Mouse (Mus musculus): ENCODE measurements around the gene Akt2. TPM values are rescaled to one million over a fixed set of nuclear protein-coding genes. Genes with fewer than 3 reads are reported as not detected.

The Akt2 gene
- total and polyA plus RNA-seq, 2 experiments from 2014 or later, result 38.1 to 46.7 TPM

GRCm38 (mm10) chr7:27683218-27683617 lies 91.9 kb downstream of the Akt2 start:
- TF ChIP-seq CTCF (IDR thresholded peaks at IDR 0.05), result no peak
- no peaks in the 10 kb centered on the region for H3K27me3 ChIP-seq (ENCODE audit: insufficient read depth, low read length)
- ATAC-seq (ENCODE audit: low FRiP score), result no peak

GRCm38 (mm10) chr7:27685220-27685619 lies 93.9 kb downstream of the Akt2 start:
- Histone ChIP-seq H3K4me3 (ENCODE audit: low read depth, low read length) (peak overlapping the region; percentile 27; the same call in 1 of the 2 replicates), H3K36me3 (ENCODE audit: insufficient read depth, low read length) (0 out of 2 replicates have a peak, but pooled peaks cover 3% of the 10 kb centered on the region), H3K27me3 (ENCODE audit: insufficient read depth, low read length) (no peaks in the 10 kb centered on the region), H3K27ac (ENCODE audit: low read depth, low read length) (peak overlapping the region; percentile 34; the same call in 1 of the 2 replicates), H3K4me1 (ENCODE audit: insufficient read depth, low read length) (peaks cover 4% of the 10 kb centered on the region; the same call in 1 of the 2 replicates), H3K4me2 (ENCODE audit: low read depth, low read length, poor library complexity, severe bottlenecking) (peak overlapping the region; percentile 35), H3K9me3 (ENCODE audit: low read length) (no peaks in the 10 kb centered on the region), H3K9ac (replicated peaks; ENCODE audit: low read length, poor library complexity, severe bottlenecking) (peak overlapping the region; percentile 55; the same call in 1 of the 2 replicates)
- no peak for DNase-seq (ENCODE audit: low spot score)
- TF ChIP-seq CTCF (IDR thresholded peaks at IDR 0.05), result no peak
- WGBS, result 37% methylated on average over 5 of the region's 5 CpGs
- ATAC-seq (ENCODE audit: low FRiP score), result no peak

More at GRCm38 (mm10) chr7:27683218-27683617, 91.9 kb downstream of the Akt2 start:
- Histone ChIP-seq H3K4me2 (ENCODE audit: low read depth, low read length, poor library complexity, severe bottlenecking) (no peak overlapping the region), H3K4me3 (ENCODE audit: low read depth, low read length) (no peak overlapping the region), H3K9me3 (ENCODE audit: low read length) (no peaks in the 10 kb centered on the region), H3K9ac (replicated peaks; ENCODE audit: low read length, poor library complexity, severe bottlenecking) (no peak overlapping the region), H3K4me1 (ENCODE audit: insufficient read depth, low read length) (peaks cover 2% of the 10 kb centered on the region; the same call in 1 of the 2 replicates), H3K27ac (ENCODE audit: low read depth, low read length) (no peak overlapping the region), H3K36me3 (ENCODE audit: insufficient read depth, low read length) (0 out of 2 replicates have a peak, but pooled peaks cover 3% of the 10 kb centered on the region)
- 75% methylated on average over 2 of the region's 2 CpGs for WGBS
- no peak for DNase-seq (ENCODE audit: low spot score)

- H3K9ac ChIP-seq (replicated peaks; ENCODE audit: low read length, poor library complexity, severe bottlenecking), result peak overlapping the region; percentile 55; the same call in 1 of the 2 replicates
- peak overlapping the region; percentile 27; the same call in 1 of the 2 replicates for H3K4me3 ChIP-seq (ENCODE audit: low read depth, low read length)
- peaks cover 4% of the 10 kb centered on the region; the same call in 1 of the 2 replicates for H3K4me1 ChIP-seq (ENCODE audit: insufficient read depth, low read length)
- peak overlapping the region; percentile 34; the same call in 1 of the 2 replicates for H3K27ac ChIP-seq (ENCODE audit: low read depth, low read length)
- H3K9me3 ChIP-seq (ENCODE audit: low read length), result no peaks in the 10 kb centered on the region
- no peaks in the 10 kb centered on the region for H3K27me3 ChIP-seq (ENCODE audit: insufficient read depth, low read length)
- ATAC-seq (ENCODE audit: low FRiP score) (no peak), DNase-seq (ENCODE audit: low spot score) (peak; percentile 67)
- 0% methylated on average over 6 of the region's 6 CpGs for WGBS
- H3K36me3 ChIP-seq (ENCODE audit: insufficient read depth, low read length), result 0 out of 2 replicates have a peak, but pooled peaks cover 3% of the 10 kb centered on the region
- peak; percentile 91 for TF ChIP-seq CTCF (IDR thresholded peaks at IDR 0.05)
- H3K4me2 ChIP-seq (ENCODE audit: low read depth, low read length, poor library complexity, severe bottlenecking), result peak overlapping the region; percentile 35
These were observed 94.3 kb downstream of the Akt2 start for GRCm38 (mm10) chr7:27685681-27686080.

GRCm38 (mm10) chr7:27687043-27687442 lies 95.7 kb downstream of the Akt2 start:
- no peak overlapping the region for H3K4me2 ChIP-seq (ENCODE audit: low read depth, low read length, poor library complexity, severe bottlenecking)
- ATAC-seq (ENCODE audit: low FRiP score), result no peak
- no peaks in the 10 kb centered on the region for H3K27me3 ChIP-seq (ENCODE audit: insufficient read depth, low read length)
- DNase-seq (ENCODE audit: low spot score), result no peak
- no peaks in the 10 kb centered on the region for H3K9me3 ChIP-seq (ENCODE audit: low read length)
- no peak overlapping the region for H3K4me3 ChIP-seq (ENCODE audit: low read depth, low read length)
- no peaks in the 10 kb centered on the region for H3K36me3 ChIP-seq (ENCODE audit: insufficient read depth, low read length)
- no peak overlapping the region for H3K9ac ChIP-seq (replicated peaks; ENCODE audit: low read length, poor library complexity, severe bottlenecking)
- no peak overlapping the region for H3K27ac ChIP-seq (ENCODE audit: low read depth, low read length)
- 72% methylated on average over 1 of the region's 1 CpGs for WGBS
- TF ChIP-seq CTCF (IDR thresholded peaks at IDR 0.05), result no peak
- H3K4me1 ChIP-seq (ENCODE audit: insufficient read depth, low read length), result peaks cover 4% of the 10 kb centered on the region; the same call in 1 of the 2 replicates

- WGBS, result 76% methylated on average over 3 of the region's 3 CpGs
- DNase-seq (ENCODE audit: low spot score) (no peak), ATAC-seq (ENCODE audit: low FRiP score) (no peak)
- Histone ChIP-seq H3K27ac (ENCODE audit: low read depth, low read length) (no peak overlapping the region), H3K4me2 (ENCODE audit: low read depth, low read length, poor library complexity, severe bottlenecking) (peak overlapping the region; percentile 72; the same call in 1 of the 2 replicates), H3K27me3 (ENCODE audit: insufficient read depth, low read length) (no peaks in the 10 kb centered on the region), H3K4me1 (ENCODE audit: insufficient read depth, low read length) (peaks cover 4% of the 10 kb centered on the region; the same call in 1 of the 2 replicates), H3K9ac (replicated peaks; ENCODE audit: low read length, poor library complexity, severe bottlenecking) (peak overlapping the region; percentile 51; the same call in 1 of the 2 replicates), H3K9me3 (ENCODE audit: low read length) (no peaks in the 10 kb centered on the region), H3K4me3 (ENCODE audit: low read depth, low read length) (no peak overlapping the region; the same call in 1 of the 2 replicates), H3K36me3 (ENCODE audit: insufficient read depth, low read length) (no peaks in the 10 kb centered on the region)
- TF ChIP-seq CTCF (IDR thresholded peaks at IDR 0.05), result no peak
These were observed 96.5 kb downstream of the Akt2 start for GRCm38 (mm10) chr7:27687836-27688235.

- Histone ChIP-seq H3K27ac (ENCODE audit: low read depth, low read length) (peak overlapping the region; percentile 73), H3K4me1 (ENCODE audit: insufficient read depth, low read length) (peaks cover 4% of the 10 kb centered on the region; the same call in 1 of the 2 replicates), H3K27me3 (ENCODE audit: insufficient read depth, low read length) (no peaks in the 10 kb centered on the region), H3K4me2 (ENCODE audit: low read depth, low read length, poor library complexity, severe bottlenecking) (peak overlapping the region; percentile 72), H3K36me3 (ENCODE audit: insufficient read depth, low read length) (no peaks in the 10 kb centered on the region), H3K9ac (replicated peaks; ENCODE audit: low read length, poor library complexity, severe bottlenecking) (peak overlapping the region; percentile 51; the same call in 1 of the 2 replicates), H3K9me3 (ENCODE audit: low read length) (no peaks in the 10 kb centered on the region), H3K4me3 (ENCODE audit: low read depth, low read length) (peak overlapping the region; percentile 41)
- DNase-seq (ENCODE audit: low spot score) (no peak), ATAC-seq (ENCODE audit: low FRiP score) (no peak)
- TF ChIP-seq CTCF (IDR thresholded peaks at IDR 0.05), result no peak
- 34% methylated on average over 14 of the region's 14 CpGs for WGBS
These were observed 97.0 kb downstream of the Akt2 start for GRCm38 (mm10) chr7:27688246-27688788.

Data from midbrain, postnatal 0 days (tissue).